Mouse (Mus musculus): ENCODE results near the gene Spats1. TPM values are rescaled to one million over a fixed set of nuclear protein-coding genes. Genes with fewer than 3 reads are reported as not detected.
"Not testable (repeated sequence)": the region's sequence is repeated elsewhere in the genome, so short reads cannot be mapped to it uniquely, and the experiment has no call there.

Spats1 gene
- total RNA-seq, 2 experiments from 2014 or later, result 0.48 TPM; not detected in 1

GRCm38 (mm10) chr17:45447063-45447462 is 28.2 kb downstream of the Spats1 start:
- DNase-seq, result peak; percentile 23

DNA sequence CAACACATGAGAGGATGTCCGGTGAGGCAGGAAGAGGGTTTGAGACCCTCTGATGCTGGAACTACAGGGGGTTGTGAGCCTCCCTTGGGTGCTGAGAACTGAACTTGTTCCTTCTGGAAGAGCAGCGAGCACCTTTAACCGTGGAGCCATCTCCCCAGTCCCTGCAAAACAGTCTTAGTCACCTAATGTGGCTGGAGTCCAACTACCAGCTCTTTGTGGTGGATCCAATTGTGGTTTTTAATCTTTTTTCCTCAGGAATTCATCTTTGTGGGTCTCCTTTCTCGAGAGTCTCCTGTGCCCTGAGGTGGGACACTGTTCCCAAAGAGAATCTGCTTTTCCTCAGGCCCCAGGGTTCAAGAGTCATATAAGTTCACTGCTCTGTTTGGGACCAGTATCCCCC is 29.3 kb downstream of the Spats1 start:
- peak; percentile 11 for DNase-seq

- no peak for DNase-seq
Measured at GRCm38 (mm10) chr17:45434262-45434590, 41.0 kb downstream of the Spats1 start.

GRCm38 (mm10) chr17:45433419-45434261 is 41.6 kb downstream of the Spats1 start, which contains the start of gene Cdc5l:
Gene Cdc5l, minus strand, starts transcription at chr17:45433737.
- peak; percentile 98 for DNase-seq

- DNase-seq, result no peak
Measured at GRCm38 (mm10) chr17:45432706-45433398, 42.4 kb downstream of the Spats1 start.

DNA sequence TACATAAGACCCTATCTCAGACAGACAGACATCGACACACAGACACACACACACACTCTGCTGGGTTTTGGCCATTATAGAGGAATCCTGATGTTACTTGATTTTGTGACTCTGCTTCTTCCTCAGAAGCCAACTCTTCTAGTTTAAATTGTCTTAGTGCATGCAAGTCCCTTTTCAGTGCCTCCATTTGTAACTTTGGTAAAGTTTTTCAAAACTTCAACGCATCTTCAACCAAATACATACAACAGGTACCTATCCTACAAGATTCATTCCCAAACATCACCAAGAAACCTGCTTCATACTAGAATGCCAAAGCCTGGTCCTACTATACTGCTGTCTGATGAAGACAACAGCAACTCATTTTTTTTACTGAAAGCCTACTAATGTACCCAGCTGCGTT is 43.2 kb downstream of the Spats1 start:
- DNase-seq, result no peak

GRCm38 (mm10) chr17:45417387-45417786 is 57.8 kb downstream of the Spats1 start:
- no peak for DNase-seq

DNA sequence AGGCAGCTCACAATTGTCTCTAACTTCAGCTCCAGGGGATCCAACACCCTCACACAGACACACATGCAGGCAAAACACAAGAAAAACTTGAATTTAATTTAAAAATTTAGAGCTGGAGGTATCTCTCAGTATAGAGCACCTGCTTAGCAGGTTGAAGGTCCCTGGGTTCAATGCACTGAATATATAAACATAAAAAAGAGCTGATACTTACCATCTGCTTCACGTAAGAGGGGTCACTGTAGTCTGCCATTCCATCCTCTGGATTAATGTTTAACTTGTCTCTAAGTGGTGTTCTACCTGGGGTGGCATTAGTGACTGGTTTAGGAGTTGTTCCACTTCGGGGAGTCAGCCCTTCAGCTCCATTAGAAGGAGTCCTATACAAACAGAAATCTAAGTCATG is 63.6 kb downstream of the Spats1 start:
- not testable (repeated sequence) for DNase-seq

DNA sequence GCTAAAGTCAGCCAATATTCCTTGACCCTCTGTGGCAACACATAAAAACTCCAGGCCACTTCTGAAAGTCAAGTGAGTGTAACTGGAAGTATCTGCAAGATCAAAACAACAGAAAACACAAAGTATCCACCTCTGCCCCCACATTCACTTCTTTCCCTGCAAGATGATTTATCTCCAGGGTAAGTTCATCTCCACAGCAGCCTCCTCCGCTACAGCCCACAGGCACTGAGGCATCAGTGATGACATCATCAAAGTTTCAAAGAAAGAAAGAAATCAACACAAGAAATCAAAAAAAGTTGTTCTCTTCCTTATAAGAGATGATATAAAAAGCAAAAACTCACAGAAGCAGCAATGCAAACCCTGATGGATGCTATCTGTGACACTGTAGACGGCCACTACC is 66.5 kb downstream of the Spats1 start:
- no peak for DNase-seq

DNA sequence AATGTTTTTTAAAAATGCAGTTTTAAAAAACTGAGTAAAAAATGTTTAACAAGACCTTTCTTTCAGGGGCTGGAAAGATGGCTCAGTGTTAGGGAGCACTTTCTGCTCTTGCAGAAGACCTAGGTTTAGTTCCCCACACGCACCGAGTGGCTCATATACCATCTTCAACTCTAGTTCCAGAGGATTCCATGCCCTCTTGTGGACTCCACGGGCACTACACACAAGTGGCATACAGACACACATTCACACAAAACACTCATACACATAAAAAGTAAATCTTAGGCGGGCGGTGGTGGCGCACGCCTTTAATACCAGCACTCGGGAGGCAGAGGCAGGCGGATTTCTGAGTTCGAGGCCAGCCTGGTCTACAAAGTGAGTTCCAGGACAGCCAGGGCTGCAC is 68.9 kb downstream of the Spats1 start:
- no peak for DNase-seq

DNA sequence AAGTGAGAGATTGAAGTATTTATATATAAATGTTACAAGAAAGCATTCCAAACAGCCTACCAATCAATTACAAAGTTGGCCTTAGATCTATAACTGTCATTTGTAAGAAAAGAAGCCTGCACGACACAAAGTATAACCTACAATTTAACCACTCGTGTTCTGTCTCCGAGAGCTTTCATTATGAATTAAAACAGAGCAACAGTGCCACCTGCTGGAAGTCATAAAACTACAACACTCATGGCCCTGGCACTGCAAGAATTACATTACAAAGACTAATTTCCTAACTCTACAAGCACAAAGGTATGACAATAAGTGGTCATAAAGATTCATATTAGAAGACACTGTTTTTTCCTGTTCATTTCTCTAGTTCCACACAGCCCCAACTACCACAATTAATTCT is 72.0 kb downstream of the Spats1 start:
- peak; percentile 59 for DNase-seq

GRCm38 (mm10) chr17:45402601-45403000 is 72.6 kb downstream of the Spats1 start:
- DNase-seq, result no peak

GRCm38 (mm10) chr17:45402126-45402525 is 73.1 kb downstream of the Spats1 start:
- DNase-seq, result no peak

DNA sequence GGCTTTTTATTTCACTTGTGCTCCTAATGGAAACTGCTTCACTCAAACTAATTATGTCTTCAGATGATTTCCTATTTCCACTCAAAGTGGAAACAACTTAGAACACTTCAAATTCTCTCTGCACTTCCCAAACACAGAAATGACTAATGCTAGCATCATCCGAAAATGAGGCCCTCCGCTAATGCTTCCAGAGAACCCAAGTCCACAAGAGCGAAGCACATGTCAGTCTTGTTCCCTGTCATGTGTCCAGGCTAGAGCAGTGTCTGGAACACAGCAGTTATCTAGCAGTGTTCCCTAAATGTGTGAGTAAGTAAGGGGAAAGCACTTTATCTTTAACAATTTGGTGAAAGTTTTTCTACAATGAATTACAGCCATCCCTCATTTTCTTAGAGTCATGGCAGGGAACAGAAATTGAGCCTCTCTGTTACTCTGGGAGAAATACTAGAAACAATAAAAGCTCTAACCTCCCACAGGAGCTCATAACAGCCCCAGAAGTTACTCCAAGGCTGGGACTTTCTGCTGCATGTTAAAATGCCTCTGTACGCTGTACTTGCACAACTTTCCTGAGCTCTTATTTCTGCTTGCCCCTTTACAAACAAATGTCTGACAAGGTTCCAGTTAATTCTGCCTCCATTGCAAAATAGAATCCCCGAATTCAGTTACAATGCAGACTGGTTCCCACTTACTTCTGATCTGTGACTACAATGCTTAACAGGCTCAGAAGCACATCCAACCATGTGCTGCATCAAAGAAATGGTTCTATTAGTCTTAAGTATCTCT is 73.9 kb downstream of the Spats1 start:
- DNase-seq, result no peak

GRCm38 (mm10) chr17:45398021-45398420 is 77.2 kb downstream of the Spats1 start:
- no peak for DNase-seq

DNA sequence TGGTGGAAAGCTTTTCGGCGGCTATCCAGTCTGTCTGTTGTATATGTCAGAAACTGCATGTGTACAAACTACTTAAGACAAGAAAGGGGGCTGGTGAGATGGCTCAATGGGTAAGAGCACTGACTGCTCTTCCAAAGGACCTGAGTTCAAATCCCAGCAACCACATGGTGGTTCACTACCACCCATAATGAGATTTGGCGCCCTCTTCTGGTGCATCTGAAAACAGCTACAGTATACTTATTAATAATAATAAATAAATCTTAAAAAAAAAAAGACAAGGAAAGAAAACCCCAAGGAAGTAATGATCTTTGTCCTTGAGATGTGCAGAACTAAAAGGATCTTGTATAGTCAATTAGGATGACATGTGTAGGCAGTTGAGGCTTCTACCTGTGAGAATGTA is 77.7 kb downstream of the Spats1 start:
- DNase-seq, result no peak

GRCm38 (mm10) chr17:45394612-45395011 is 80.6 kb downstream of the Spats1 start:
- DNase-seq, result no peak

DNA sequence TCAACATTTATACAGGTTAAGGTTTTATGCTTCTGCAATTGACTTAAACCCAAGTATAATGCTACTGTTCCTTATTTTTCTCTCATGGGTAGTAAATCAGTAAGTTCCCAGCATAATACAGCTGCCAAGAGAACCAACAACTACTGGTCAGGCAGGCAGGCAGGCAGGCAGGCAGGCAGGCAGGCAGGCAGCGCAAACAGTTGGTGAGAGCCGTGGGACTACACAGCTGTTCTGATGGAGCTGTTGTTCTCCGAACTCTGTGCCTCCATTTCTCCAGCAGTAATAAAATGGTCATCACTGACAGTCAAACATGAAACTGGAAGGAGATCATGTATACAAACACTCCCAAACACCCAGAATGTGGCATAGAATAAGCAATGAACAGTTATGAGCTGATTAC is 81.5 kb downstream of the Spats1 start:
- no peak for DNase-seq

Other genes starting within 250 kb of the Spats1 start
- gene Cdc5l, start 41.7 kb downstream of the Spats1 start, total RNA-seq (2021), result 10 to 100 TPM; 40.0 to 40.9 TPM
- gene Aars2, start 31.4 kb upstream of the Spats1 start, total RNA-seq (2021), result 10 to 100 TPM; 17.6 to 22.6 TPM
- gene Tcte1, start 48.0 kb upstream of the Spats1 start, total RNA-seq (2021), result not detected
- 1 to 10 TPM; 1.2 to 3.1 TPM for gene Tmem151b, start 74.3 kb upstream of the Spats1 start, total RNA-seq (2021)
- gene Nfkbie, start 80.3 kb upstream of the Spats1 start, total RNA-seq (2021), result 1 to 10 TPM; 4.4 to 6.2 TPM
- gene Slc35b2, start 88.5 kb upstream of the Spats1 start, total RNA-seq (2021), result 10 to 100 TPM; 65.9 TPM
- gene Hsp90ab1, start 97.9 kb upstream of the Spats1 start, total RNA-seq (2021), result 1,000 to 10,000 TPM; 1,111 to 1,198 TPM
- 100 to 1,000 TPM; 130 to 145 TPM for gene Slc29a1, start 124.2 kb upstream of the Spats1 start, total RNA-seq (2021)
- gene Mymx, start 126.7 kb upstream of the Spats1 start, total RNA-seq (2021), result 1 to 10 TPM in 1 of 2 experiments, under 1 TPM in 1; 0.57 to 1.9 TPM
- under 1 TPM in 1 of 2 experiments, not detected in 1; 0.63 TPM for gene Capn11, start 183.9 kb upstream of the Spats1 start, total RNA-seq (2021)
- 100 to 1,000 TPM; 131 to 137 TPM for gene Mrpl14, start 210.9 kb upstream of the Spats1 start, total RNA-seq (2021)
- gene Tmem63b, start 211.5 kb upstream of the Spats1 start, total RNA-seq (2021), result 10 to 100 TPM; 44.9 to 56.8 TPM

Data from adrenal gland, postnatal 10 days (tissue).